Mouse (Mus musculus) embryonic facial prominence, embryonic 12.5 days (tissue): ENCODE data around the gene Lhx2. TPM values are rescaled to one million over a fixed set of nuclear protein-coding genes. Genes with fewer than 3 reads are reported as not detected.

ENCODE experiments used
- ATAC-seq: fragments of 200-750 bp; cut with Nextera tagmentation; 2 replicates; pipeline ENCODE4 v1.8.0; 2017; ENCODE audit not compliant: insufficient number of reproducible peaks, insufficient read depth, low FRiP score, low TSS enrichment
- H3K27ac ChIP-seq: fragments of 300-500 bp; sonication (generic); 2 replicates; pipeline ENCODE4 v1.5.1; 2016; ENCODE audit warnings: mild to moderate bottlenecking
- H3K27me3 ChIP-seq: fragments of 300-500 bp; sonication (generic); 2 replicates; pipeline ENCODE4 v1.6.1; 2016; ENCODE audit warnings: mild to moderate bottlenecking, moderate library complexity
- H3K36me3 ChIP-seq: fragments of 300-500 bp; sonication (generic); 2 replicates; pipeline ENCODE4 v1.6.1; 2016; ENCODE audit warnings: mild to moderate bottlenecking
- H3K4me1 ChIP-seq: fragments of 300-500 bp; sonication (generic); 2 replicates; pipeline ENCODE4 v1.6.1; 2016
- H3K4me2 ChIP-seq: fragments of 300-500 bp; sonication (generic); replicated peaks from 2 replicates; pipeline ENCODE4 v1.6.1; 2016; ENCODE audit warnings: mild to moderate bottlenecking, moderate library complexity
- H3K4me3 ChIP-seq: fragments of 300-500 bp; sonication (generic); 2 replicates; pipeline ENCODE4 v1.5.1; 2016; ENCODE audit warnings: mild to moderate bottlenecking
- H3K9ac ChIP-seq: fragments of 300-500 bp; sonication (generic); 2 replicates; pipeline ENCODE4 v1.6.1; 2016; ENCODE audit warnings: mild to moderate bottlenecking, moderate library complexity
- H3K9me3 ChIP-seq: fragments of 300-500 bp; sonication (generic); 2 replicates; pipeline ENCODE4 v1.6.1; 2016; ENCODE audit warnings: mild to moderate bottlenecking, moderate library complexity
- WGBS: fragments of 180-500 bp; shearing (Covaris S2); methylation state at CpG from one replicate; pipeline ENCODE4 v1.1.7; 2016; 5-methylcytosine and 5-hydroxymethylcytosine counted together
- polyA plus RNA-seq: library from polyadenylated mRNA; unstranded; fragments of >200 nt; fragmentation: Nextera tagmentation; extraction: Ambion mirVana; gene quantifications from 2 replicates; pipeline ENCODE4 v1.2.1, GENCODE M21; 2016

The Lhx2 gene
- polyA plus RNA-seq, 1 experiment from 2014 or later, result 22.2 TPM

GRCm38 (mm10) chr2:38336606-38337005 lies 2.5 kb upstream of the Lhx2 start:
- peak overlapping the region; percentile 25 for H3K4me2 ChIP-seq
- H3K27ac ChIP-seq, result no peak overlapping the region
- H3K36me3 ChIP-seq, result no peaks in the 10 kb centered on the region
- H3K9ac ChIP-seq, result no peak overlapping the region
- H3K4me1 ChIP-seq, result peaks cover 13% of the 10 kb centered on the region
- ATAC-seq, result no peak
- WGBS, result 2% methylated on average over 17 of the region's 17 CpGs
- peak overlapping the region; percentile 6; the same call in 1 of the 2 replicates for H3K4me3 ChIP-seq
- no peaks in the 10 kb centered on the region for H3K9me3 ChIP-seq
- peaks cover 84% of the 10 kb centered on the region for H3K27me3 ChIP-seq

- 6% methylated on average over 6 of the region's 6 CpGs for WGBS
- no peak overlapping the region for H3K9ac ChIP-seq
- peaks cover 86% of the 10 kb centered on the region for H3K27me3 ChIP-seq
- no peak overlapping the region for H3K27ac ChIP-seq
- peaks cover 13% of the 10 kb centered on the region for H3K4me1 ChIP-seq
- H3K36me3 ChIP-seq, result no peaks in the 10 kb centered on the region
- ATAC-seq, result no peak
- H3K4me3 ChIP-seq, result no peak overlapping the region
- no peaks in the 10 kb centered on the region for H3K9me3 ChIP-seq
- H3K4me2 ChIP-seq, result no peak overlapping the region
Observed at GRCm38 (mm10) chr2:38337091-38337640, 1.9 kb upstream of the Lhx2 start.

- H3K4me1 ChIP-seq, result peaks cover 13% of the 10 kb centered on the region
- ATAC-seq, result no peak
- H3K4me3 ChIP-seq, result no peak overlapping the region
- no peak overlapping the region for H3K4me2 ChIP-seq
- no peak overlapping the region for H3K27ac ChIP-seq
- no peak overlapping the region for H3K9ac ChIP-seq
- WGBS, result 16% methylated on average over 5 of the region's 5 CpGs
- peaks cover 89% of the 10 kb centered on the region for H3K27me3 ChIP-seq
- no peaks in the 10 kb centered on the region for H3K36me3 ChIP-seq
- H3K9me3 ChIP-seq, result no peaks in the 10 kb centered on the region
Observed at GRCm38 (mm10) chr2:38337681-38338080, 1.4 kb upstream of the Lhx2 start.

- Histone ChIP-seq H3K36me3 (no peaks in the 10 kb centered on the region), H3K27me3 (peaks cover 91% of the 10 kb centered on the region), H3K4me2 (peak overlapping the region; percentile 72), H3K4me3 (peak overlapping the region; percentile 38), H3K27ac (no peak overlapping the region), H3K9ac (no peak overlapping the region), H3K4me1 (peaks cover 13% of the 10 kb centered on the region), H3K9me3 (no peaks in the 10 kb centered on the region)
- 0 out of 2 replicates have a peak, but pooled peaks have one; percentile 25 for ATAC-seq
- 2% methylated on average over 5 of the region's 5 CpGs for whole genome bisulfite sequencing
Observed at GRCm38 (mm10) chr2:38338348-38338932, 641 bp upstream of the Lhx2 start.

- H3K36me3 ChIP-seq, result no peaks in the 10 kb centered on the region
- peaks cover 13% of the 10 kb centered on the region for H3K4me1 ChIP-seq
- H3K9me3 ChIP-seq, result no peaks in the 10 kb centered on the region
- H3K27me3 ChIP-seq, result peaks cover 99% of the 10 kb centered on the region
- H3K4me3 ChIP-seq, result peak overlapping the region; percentile 38
- H3K4me2 ChIP-seq, result peak overlapping the region; percentile 72
- no peak for ATAC-seq
- H3K27ac ChIP-seq, result no peak overlapping the region; the same call in 1 of the 2 replicates
- 3% methylated on average over 9 of the region's 9 CpGs for WGBS
- H3K9ac ChIP-seq, result no peak overlapping the region
Observed at GRCm38 (mm10) chr2:38339910-38340625, 987 bp downstream of the Lhx2 start.

GRCm38 (mm10) chr2:38340626-38341200 lies 1.6 kb downstream of the Lhx2 start:
- no peaks in the 10 kb centered on the region for H3K36me3 ChIP-seq
- peaks cover 13% of the 10 kb centered on the region for H3K4me1 ChIP-seq
- no peak overlapping the region for H3K9ac ChIP-seq
- WGBS, result 1% methylated on average over 10 of the region's 10 CpGs
- ATAC-seq, result no peak
- no peak overlapping the region for H3K27ac ChIP-seq
- H3K27me3 ChIP-seq, result peaks cover 99% of the 10 kb centered on the region
- no peaks in the 10 kb centered on the region for H3K9me3 ChIP-seq
- no peak overlapping the region for H3K4me3 ChIP-seq
- H3K4me2 ChIP-seq, result no peak overlapping the region

- Histone ChIP-seq H3K9ac (no peak overlapping the region), H3K4me1 (peaks cover 11% of the 10 kb centered on the region), H3K27ac (no peak overlapping the region), H3K9me3 (no peaks in the 10 kb centered on the region), H3K4me3 (no peak overlapping the region), H3K36me3 (no peaks in the 10 kb centered on the region), H3K4me2 (no peak overlapping the region), H3K27me3 (peaks cover 99% of the 10 kb centered on the region)
- 20% methylated on average over 1 of the region's 1 CpGs for WGBS
- ATAC-seq, result no peak
Observed at GRCm38 (mm10) chr2:38343573-38343972, 4.5 kb downstream of the Lhx2 start.

GRCm38 (mm10) chr2:38344727-38345126 lies 5.6 kb downstream of the Lhx2 start:
- Histone ChIP-seq H3K4me2 (no peak overlapping the region), H3K4me3 (no peak overlapping the region), H3K27ac (no peak overlapping the region), H3K36me3 (no peaks in the 10 kb centered on the region), H3K9me3 (no peaks in the 10 kb centered on the region), H3K27me3 (peaks cover 99% of the 10 kb centered on the region), H3K9ac (no peak overlapping the region), H3K4me1 (peaks cover 5% of the 10 kb centered on the region)
- no peak for ATAC-seq

- Histone ChIP-seq H3K36me3 (no peaks in the 10 kb centered on the region), H3K4me2 (no peak overlapping the region), H3K9ac (no peak overlapping the region), H3K9me3 (no peaks in the 10 kb centered on the region), H3K27ac (no peak overlapping the region), H3K27me3 (peaks cover 100% of the 10 kb centered on the region), H3K4me1 (peaks cover 16% of the 10 kb centered on the region), H3K4me3 (no peak overlapping the region)
- no peak for ATAC-seq
- under 1% methylated on average over 6 of the region's 6 CpGs for WGBS
Observed at GRCm38 (mm10) chr2:38346417-38346816, 7.3 kb downstream of the Lhx2 start.

GRCm38 (mm10) chr2:38346881-38347764 lies 8.0 kb downstream of the Lhx2 start:
- Histone ChIP-seq H3K36me3 (no peaks in the 10 kb centered on the region), H3K27ac (no peak overlapping the region), H3K4me2 (peak overlapping the region; percentile 49), H3K9me3 (no peaks in the 10 kb centered on the region), H3K4me1 (peaks cover 23% of the 10 kb centered on the region), H3K9ac (no peak overlapping the region), H3K4me3 (no peak overlapping the region; the same call in 1 of the 2 replicates), H3K27me3 (peaks cover 100% of the 10 kb centered on the region)
- no peak for ATAC-seq
- 1% methylated on average over 15 of the region's 15 CpGs for WGBS

- Histone ChIP-seq H3K27ac (no peak overlapping the region), H3K9me3 (no peaks in the 10 kb centered on the region), H3K4me3 (peak overlapping the region; percentile 31), H3K9ac (peak overlapping the region; percentile 24), H3K4me1 (peaks cover 25% of the 10 kb centered on the region), H3K36me3 (no peaks in the 10 kb centered on the region), H3K4me2 (peak overlapping the region; percentile 49), H3K27me3 (peaks cover 100% of the 10 kb centered on the region)
- ATAC-seq, result no peak
- under 1% methylated on average over 54 of the region's 54 CpGs for WGBS
Observed at GRCm38 (mm10) chr2:38347811-38348551, 8.9 kb downstream of the Lhx2 start.
